Mouse (Mus musculus) WW6 (cell line): Measurements from ENCODE around the gene Lrrc41.

Source experiments
- DNase-seq: peaks from one replicate; pipeline ENCODE4 v3.0.0-alpha.2; 2013; ENCODE audit warnings: low read depth, low spot score

Gene Lrrc41

DNA sequence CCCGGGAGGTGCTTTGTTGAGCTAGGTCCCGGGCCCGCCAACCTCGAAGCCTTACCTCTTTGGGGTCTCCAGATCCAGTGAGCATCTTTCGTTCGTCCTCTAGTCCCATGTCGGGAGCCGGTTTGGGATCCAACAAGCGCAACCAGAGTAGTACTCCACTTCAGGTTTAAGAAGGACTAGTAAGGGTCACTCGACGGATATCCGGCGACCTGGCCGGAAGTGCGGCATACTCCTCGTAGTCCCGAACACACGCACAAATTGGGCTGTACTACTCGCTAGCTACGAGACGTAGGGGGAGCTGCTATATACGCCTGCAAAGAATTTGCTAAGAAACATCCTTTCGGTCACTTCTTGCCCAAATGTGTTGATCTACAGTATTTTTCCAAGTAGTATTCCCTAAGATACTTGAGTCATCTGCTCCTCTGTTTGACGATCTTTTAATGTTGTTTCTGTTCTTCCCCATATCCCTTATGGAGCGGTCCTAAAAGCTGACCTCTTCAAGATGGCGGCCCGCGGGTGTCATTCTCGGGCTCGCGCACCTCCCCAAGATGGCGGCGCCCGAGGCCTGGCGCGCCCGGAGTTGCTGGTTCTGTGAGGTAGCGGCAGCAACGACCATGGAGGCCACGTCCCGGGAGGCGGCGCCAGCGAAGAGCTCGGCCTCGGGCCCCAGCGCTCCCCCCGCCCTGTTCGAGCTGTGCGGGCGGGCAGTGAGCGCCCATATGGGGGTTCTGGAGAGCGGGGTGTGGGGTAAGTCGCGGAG is at the start of gene Lrrc41, which contains the start of gene Uqcrh:
Gene Lrrc41 (plus strand): TSS at position 409 of the 760 bp plus-strand sequence.
Gene Uqcrh (minus strand): TSS at position 211 of the 760 bp plus-strand sequence.
- peak; percentile 90 for DNase-seq

DNA sequence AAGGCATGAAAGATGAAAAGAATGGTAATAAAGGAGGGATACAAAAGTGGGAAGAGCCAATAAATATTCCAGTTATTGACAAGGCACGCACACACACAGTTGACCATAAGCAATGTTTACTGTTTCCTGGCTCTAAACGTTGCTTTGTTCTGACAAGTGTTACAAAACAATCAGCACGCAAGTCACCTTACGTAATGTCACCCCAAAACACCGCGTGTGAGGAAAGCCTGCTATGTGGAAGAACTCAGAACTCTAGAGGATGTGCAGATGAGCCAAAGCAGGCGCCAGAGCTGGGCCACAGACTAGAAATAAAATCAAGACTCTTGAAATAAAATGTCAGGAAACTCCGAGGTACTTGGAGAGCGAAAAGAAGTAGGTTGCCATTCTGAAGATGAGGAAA is 42.2 kb upstream of the Lrrc41 start:
- no peak for DNase-seq

DNA sequence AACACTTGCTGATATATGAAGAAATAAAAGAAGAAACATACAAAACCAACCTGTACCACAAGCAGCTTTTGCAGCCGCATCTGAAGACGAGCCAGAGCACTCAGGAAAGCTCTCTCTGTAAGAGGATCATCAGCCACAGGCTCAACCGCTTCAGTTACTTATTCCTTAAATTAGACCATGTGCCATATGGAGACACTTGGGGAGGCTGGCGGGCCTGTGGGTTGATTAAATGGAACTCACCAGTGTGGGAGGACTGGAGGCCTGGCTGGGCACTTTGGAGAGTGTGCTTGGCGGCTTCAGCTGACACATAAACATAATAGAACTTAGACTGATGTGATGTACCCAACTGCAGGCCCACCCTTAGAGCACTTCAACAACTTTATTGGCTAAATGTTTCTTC is 41.7 kb upstream of the Lrrc41 start:
- no peak for DNase-seq

DNA sequence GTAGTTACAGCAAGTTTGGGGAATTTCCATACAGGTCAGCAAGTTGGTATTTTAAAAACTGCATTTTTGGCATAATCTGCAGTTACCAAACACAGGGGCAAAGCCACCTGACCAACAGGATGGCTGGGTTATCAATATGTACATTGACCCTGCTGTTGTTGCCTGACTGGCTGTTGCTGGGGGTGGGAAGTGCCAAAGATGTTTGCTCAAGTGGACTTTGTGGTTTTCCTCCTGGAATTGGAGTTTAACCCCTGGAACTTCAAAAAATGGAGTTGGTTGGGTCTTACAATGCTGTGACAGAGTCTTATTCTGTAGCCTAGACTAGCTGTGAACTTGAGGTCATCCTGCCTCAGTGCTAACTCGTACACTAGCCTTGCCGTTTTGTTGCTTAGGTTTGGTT is 34.6 kb upstream of the Lrrc41 start:
- DNase-seq, result no peak

DNA sequence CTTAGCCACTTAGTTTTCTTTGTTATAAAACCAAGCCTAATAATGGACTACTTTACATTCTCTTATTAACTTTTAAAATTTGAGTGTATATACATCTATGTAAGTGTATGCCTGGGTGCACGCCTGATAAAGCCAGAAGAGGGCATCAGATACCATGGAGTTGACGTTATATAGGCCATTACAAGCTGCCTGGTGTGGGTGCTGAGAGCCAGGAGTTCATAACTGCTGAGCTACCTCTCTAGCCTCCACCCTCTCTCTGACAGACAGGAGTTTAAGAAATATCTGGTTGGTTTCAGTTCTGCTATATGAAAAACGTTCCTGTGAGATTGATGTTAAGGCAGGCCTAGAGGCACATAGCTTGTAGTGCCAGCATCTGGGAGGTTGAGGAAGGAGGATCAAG is 32.9 kb upstream of the Lrrc41 start:
- no peak for DNase-seq

DNA sequence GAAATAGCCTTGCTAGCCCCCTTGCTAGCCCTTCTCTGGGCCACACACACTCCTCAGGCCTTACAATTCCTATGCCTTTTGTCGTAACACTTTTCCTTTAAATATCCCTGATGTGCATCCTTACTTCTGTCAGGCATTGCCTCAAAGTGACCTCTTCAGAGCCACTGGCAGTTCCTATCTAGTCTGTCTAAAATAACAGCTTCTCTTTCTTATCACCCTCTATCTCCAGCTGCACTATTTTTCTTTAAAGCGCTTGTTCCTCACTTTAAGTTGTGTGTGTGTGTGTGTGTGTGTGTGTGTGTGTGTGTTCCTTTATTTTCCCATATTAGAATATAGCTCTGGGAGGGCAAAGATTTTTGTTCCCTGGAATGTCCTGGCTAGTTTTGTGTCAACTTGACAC is 28.5 kb upstream of the Lrrc41 start:
- no peak for DNase-seq

DNA sequence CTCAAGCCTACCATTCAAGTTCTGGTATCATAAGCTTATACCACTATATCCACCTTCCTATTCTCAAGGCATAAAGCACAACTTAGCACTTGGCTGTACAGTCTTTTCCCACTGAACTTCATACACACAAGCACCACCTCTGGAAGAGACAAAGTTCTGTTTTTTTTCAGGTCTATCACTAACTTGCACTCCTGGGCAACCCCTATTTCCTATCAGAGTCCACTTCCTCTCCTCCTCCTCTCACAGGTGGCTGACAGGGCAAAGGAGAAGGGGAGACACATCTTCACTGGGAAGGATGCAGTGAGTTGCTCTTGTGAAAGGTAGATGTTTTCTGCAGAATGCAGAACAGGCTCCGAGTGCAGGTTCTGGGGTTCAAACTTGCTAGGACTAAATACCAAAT is 27.4 kb upstream of the Lrrc41 start:
- no peak for DNase-seq

DNA sequence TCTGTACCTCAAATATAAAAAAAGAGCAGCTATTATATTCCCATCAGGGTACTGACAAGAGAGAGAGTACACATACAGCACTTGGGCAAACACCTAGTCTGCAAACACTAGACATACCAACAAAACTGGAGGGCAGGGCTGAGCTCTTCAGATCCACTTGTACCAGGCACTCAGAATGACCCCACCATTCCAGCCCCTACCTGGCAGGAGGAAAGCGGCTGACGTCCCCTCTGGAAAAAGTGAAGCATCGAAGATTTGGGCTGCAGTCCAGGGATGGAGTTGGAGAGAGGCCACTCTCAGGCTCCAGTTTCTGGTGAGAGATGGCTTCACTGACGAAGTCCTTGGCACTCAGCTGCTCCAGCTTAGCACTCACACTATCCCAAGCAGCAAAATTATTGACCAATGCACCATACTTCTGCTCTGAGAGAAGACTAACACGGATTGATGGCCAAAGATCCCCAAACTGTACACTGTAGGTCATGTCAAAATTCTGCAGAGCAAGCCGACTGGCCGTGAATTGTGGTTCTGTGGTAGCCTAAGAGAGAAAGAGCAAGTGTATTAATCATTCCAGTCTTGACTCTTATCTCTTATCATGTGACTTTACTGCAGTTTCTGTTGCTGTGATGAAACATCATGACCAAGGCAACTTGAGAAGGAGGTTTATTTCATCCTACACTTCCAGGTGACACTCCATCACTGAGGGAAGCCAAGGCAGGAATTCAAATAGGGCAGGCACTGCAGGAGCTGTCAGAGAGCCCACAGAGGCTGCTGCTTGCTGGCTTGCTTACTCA is 26.7 kb upstream of the Lrrc41 start:
- DNase-seq, result no peak

DNA sequence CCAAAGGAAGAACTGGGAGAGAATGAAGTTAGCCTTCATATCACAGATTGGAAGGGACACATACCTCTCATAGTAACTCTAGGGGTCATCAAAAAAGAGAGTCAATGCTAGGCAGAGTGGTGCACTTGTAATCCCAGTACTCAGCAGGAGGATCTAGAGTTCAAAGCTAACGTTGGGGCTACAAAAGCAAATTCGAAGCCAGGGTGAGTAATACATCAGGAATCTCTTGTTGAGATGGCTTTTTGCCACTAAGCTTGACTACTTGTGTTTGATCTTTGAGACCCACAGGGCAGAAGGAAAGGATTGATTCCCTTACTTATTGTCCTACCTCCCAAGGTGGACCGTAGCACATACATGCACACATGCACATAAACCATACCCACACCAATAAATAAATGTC is 25.9 kb upstream of the Lrrc41 start:
- DNase-seq, result no peak

DNA sequence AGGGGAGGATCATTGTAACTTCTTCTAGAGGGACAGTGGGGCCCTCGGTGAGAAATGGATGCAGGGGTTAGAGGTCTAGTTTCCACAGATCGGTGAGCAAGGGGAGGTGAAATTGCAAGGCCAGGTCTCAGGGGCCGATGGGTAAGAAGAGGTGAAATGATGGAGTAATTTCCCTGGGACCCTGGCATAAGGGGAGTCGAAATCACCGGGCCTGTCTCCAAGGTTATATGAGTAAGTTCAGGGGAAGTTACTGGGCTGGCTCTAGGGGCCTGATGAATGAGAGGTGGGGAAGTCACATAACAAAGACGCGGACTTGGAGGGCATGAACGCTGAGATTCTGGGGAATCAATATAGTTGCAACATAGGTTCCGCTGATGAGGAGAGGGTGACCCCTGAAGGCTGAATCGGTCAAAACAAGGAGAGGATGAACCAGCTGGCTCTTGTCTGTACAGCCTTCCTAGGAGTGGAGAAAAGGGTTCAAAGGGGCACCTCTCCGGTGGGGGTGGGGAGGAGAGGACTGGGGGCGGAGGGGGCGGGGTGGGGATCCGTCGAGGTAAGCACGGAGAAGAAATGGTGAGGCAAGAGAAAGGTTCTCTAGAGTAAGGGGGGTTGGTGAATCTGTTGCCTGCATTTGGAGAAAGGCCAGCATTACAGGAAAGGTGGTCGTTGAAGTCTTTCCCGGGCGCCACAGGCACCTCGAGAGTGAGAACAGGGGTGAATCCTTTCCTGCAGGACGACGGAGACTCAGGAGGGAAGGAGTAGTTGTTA is 22.4 kb upstream of the Lrrc41 start:
- DNase-seq, result no peak

DNA sequence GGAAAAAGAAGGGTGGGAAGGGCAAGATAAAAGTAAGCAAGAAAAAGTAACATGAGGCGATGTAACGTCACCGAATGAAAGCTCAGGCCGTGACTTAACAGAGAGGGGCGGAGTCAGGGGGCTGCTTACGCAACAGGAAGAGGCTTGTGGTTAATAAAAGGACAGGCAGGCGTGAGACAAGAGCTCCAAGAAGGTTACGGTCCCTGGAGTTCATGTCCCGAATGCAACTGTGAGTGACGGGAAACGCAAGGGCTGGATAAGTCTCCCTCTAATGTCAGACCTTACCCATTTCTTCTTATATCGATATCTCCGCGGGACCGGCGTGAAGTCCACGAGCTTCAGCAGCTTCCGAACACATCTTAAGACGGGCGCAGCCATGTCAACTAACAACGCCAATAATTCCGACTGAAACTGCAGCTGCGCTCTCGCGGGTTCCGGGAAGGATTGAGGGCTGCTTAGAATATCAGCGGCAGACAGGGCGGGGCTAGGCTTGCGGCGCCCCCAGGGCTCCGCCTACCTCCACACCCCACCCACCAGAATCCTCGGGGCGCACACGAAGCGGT is 21.6 kb upstream of the Lrrc41 start, which contains the start of gene Nsun4:
Gene Nsun4 (minus strand): TSS at position 478 of the 563 bp plus-strand sequence.
- DNase-seq, result peak; percentile 86

DNA sequence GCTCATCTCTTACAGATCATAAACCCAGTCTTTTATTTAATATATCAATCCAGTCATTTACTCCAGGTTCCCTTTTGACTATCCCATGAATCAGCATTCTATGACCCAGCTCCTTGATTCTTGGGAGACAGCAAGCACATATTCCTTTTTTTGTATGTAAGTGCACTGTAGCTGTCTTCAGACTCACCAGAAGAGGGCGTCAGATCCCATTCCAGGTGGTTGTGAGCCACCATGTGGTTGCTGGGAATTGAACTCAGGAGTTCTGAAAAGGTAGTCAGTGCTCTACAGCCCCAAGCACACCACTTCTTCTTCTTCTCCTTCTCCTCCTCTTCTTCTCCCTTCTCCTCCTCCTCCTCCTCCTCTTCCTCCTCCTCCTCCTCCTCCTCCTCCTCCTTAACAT is 17.5 kb upstream of the Lrrc41 start:
- no peak for DNase-seq

DNA sequence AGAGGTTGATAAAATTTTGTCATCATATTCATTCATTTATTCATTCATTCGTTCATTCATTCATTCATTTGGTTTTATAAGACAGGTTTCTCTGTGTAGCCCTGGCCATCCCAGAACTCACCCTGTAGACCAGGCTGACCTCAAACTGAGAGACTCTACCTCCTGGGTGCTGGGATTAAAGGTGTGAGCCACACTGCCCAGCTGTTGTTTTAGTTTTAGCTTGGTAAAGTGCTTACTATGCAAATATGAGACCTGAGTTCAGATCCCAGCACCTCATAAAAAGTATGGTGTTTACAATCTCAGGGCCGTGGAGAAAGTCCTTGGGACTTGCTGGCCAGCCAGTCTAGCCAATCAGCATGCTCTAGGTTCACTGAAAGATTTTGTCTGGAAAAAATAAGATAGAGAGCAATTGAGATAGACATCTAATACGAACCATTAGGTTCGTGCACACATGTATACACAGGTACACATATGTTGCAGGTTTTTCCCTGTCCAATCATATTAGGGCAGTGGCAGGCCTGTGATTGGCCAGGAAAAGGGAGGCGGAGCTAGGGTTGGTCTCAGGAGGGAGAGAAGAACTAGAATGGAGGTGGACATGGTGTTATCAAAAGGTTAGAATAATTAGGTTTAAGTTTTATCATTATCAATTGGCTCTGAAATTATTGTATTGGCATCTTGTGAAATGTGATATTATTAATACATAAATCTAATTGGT is 15.9 kb upstream of the Lrrc41 start:
- DNase-seq, result no peak

DNA sequence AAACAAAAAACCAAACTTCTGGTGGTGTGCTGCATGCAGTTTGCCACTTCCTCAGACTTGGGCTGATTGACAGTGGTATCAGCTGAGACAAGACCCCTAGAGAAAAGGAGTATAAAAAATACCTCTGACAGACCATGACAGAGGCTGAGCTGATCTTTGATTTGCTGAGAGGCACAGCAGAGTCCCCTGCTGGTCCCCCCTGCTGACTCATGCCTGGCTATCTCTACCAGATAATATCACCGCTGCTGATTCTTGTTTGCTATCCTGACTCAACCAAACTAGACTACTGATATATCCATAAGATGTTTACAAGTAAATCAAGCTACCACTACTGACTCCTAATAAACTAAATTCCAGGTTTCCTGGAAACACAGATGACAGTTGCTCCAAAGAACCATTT is 11.2 kb upstream of the Lrrc41 start:
- no peak for DNase-seq

DNA sequence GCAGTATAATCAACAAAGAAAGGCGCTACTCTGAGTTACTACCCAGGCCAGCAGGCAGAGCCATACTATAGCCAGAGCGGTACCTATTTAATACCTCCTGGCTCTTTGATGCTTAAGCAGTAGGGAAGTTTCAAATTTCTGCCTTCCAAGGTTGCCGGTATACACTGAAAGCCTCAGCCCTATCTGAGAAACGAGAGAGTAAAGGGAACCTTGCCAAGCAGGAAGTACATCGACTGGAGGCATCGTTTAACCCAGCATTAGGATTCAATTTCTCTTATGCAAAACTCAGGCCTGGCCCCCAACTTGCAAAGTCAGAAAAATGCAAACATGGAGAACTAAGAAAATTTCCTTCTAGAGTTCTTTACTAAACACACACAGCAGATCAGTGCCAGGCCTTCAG is 5.0 kb upstream of the Lrrc41 start:
- DNase-seq, result no peak

DNA sequence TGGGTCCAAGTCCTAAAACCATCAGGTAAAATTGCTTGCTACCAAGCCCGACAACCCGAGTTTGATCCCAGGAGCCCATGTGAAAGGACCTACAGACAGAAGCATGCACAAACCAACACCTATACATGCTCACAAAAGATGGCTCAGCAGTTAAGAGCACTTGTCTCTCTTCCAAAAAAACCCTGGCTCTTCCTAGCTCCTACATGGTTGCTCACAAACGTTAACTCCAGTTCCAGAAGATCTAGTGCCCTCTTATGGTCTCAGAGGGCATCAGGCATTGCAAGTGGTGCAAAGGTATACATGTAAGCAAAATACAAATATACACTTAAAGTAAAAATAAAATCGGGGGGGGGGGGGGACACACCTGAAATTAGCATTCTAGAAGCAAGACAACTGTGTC is 1.9 kb upstream of the Lrrc41 start:
- no peak for DNase-seq

DNA sequence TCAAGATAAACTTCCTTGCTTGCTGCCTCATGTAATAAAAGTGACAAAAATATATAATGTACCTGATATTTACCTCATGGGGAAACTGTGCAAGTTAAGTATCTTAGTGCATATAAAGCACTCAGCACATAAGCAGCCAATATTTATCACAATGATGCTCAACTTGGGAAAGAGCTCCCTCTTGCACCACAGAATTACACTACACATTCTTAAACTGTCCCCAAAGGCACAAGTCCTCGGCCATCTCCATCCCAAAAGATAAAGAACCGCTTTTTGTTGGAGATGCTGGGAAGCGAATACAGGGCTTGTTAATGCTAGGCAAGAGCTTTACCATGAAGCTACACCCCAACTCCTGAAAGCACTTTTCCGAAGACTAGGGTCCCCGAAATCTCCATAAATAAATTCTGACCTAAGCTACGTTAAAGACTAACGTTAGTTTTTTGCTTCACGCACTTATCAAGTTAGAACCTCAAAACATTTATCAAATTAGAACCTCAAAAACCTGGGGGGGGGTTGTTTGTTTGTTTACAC is 859 bp upstream of the Lrrc41 start:
- DNase-seq, result no peak

DNA sequence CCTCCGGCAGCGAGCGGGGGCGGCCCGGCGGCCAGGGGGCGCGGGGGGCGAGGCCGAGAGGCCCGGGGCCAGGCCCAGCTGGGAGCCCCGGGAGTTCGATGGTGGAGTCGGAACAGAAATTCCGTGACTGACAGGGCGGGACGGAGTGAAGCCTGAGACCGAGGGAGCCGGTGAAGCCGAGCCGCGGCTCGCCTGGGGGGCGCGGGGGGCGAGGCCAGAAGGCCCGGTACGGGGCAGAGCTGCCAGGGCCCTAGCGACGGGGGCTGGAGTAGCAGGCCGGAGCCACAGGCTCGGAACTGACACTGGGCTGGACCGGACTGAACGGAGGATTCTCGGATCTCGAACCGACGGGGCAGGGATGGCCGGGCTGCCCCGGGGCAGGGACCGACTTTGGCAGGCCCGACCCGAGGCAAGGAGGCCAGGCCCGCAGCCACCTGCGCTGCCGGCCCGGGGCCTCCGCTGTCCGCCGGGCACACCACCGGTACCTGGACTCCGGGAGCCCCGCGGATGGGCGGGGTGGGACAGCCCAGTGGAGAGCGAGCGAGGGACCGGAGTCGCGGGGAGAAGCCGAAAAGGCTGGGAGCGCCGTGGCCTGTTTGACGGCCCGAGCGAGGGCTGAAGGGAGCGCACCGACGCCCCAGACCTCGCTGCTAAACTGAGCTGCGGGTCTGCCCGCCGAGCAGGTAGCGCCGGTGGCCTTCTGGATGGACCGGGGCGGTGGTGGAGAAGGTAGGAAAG is 731 bp downstream of the Lrrc41 start:
- no peak for DNase-seq

DNA sequence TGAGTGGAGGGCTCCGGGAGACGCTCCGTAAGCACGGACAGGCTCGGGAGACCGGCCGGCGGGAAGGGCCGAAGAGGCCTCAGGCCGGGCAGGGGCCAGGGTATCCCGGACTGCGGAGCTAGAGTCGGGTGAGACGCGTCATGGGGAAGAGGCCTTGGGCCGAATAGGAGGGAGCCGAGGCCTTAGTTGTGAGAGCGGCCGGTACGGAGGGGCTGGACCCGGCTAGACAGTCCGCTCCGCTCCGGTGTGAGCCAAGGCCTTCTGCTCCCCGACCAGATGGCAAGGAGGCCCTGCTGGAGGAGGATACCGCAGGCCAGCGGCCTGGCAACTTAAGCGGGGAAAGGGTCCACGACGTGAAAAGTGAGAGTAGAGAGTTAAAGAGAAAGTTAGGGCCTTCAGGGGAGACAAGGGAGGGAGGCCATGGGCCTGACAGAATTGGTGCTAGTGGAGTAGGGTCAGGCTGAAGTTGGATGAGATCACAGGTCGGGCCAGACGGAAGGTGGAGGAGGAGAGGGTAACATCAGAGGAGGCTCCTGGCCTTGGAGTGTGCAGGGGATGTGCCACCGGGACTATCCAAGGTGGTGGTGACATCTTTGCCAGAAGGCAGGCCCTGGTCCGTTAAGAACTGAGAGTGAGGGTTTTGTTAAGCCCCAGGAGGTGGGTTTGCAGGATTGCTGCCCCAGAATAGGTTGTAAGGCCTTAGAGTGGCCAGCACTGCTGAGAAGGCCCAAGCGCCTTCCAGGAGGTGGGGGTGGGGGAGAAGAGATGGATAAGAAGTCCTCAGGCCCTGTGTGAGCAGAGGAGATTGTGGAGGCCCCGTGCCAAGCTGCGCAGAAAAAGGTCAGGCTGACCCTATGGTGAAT is 1.5 kb downstream of the Lrrc41 start:
- no peak for DNase-seq
